Mouse (Mus musculus): ENCODE measurements around the gene Cntnap2. TPM values are rescaled to one million over a fixed set of nuclear protein-coding genes. Genes with fewer than 3 reads are reported as not detected.
"Not testable (repeated sequence)": the region's sequence is repeated elsewhere in the genome, so short reads cannot be mapped to it uniquely, and the experiment has no call there.

The Cntnap2 gene
- total RNA-seq, 2 experiments from 2014 or later, result 14.9 to 17.7 TPM

- DNase-seq, result no peak
Observed at GRCm38 (mm10) chr6:47244642-47245041, 2185.5 kb downstream of the Cntnap2 start.

GRCm38 (mm10) chr6:47255270-47255669, 2196.1 kb downstream of the Cntnap2 start:
- DNase-seq, result no peak

- DNase-seq, result no peak
Observed at GRCm38 (mm10) chr6:47256227-47256887, 2197.2 kb downstream of the Cntnap2 start.

GRCm38 (mm10) chr6:47256918-47257506, 2197.9 kb downstream of the Cntnap2 start:
- DNase-seq, result no peak

GRCm38 (mm10) chr6:47259626-47260114, 2200.5 kb downstream of the Cntnap2 start:
- no peak for DNase-seq

- DNase-seq, result no peak
Observed at GRCm38 (mm10) chr6:47267236-47267635, 2208.1 kb downstream of the Cntnap2 start.

GRCm38 (mm10) chr6:47269455-47269854, 2210.3 kb downstream of the Cntnap2 start:
- no peak for DNase-seq

GRCm38 (mm10) chr6:47271576-47271975, 2212.4 kb downstream of the Cntnap2 start:
- no peak for DNase-seq

- DNase-seq, result no peak
Observed at GRCm38 (mm10) chr6:47272606-47273575, 2213.7 kb downstream of the Cntnap2 start.

- DNase-seq, result no peak
Observed at GRCm38 (mm10) chr6:47275065-47275464, 2215.9 kb downstream of the Cntnap2 start.

- no peak for DNase-seq
Observed at GRCm38 (mm10) chr6:47279183-47279582, 2220.0 kb downstream of the Cntnap2 start.

GRCm38 (mm10) chr6:47281584-47281983, 2222.4 kb downstream of the Cntnap2 start:
- no peak for DNase-seq

GRCm38 (mm10) chr6:47284794-47285193, 2225.6 kb downstream of the Cntnap2 start:
- DNase-seq, result no peak

- DNase-seq, result no peak
Observed at GRCm38 (mm10) chr6:47285742-47286141, 2226.6 kb downstream of the Cntnap2 start.

GRCm38 (mm10) chr6:47286247-47286967, 2227.2 kb downstream of the Cntnap2 start:
- not testable (repeated sequence) for DNase-seq

GRCm38 (mm10) chr6:47287722-47288121, 2228.6 kb downstream of the Cntnap2 start:
- DNase-seq, result no peak

- no peak for DNase-seq
Observed at GRCm38 (mm10) chr6:47291973-47292372, 2232.8 kb downstream of the Cntnap2 start.

GRCm38 (mm10) chr6:47292437-47292836, 2233.3 kb downstream of the Cntnap2 start:
- DNase-seq, result no peak

GRCm38 (mm10) chr6:47294433-47294832, 2235.3 kb downstream of the Cntnap2 start:
- DNase-seq, result no peak

- peak; percentile 11 for DNase-seq
Observed at GRCm38 (mm10) chr6:47304848-47305490, 2245.8 kb downstream of the Cntnap2 start.

- DNase-seq, result no peak
Observed at GRCm38 (mm10) chr6:47306065-47306798, 2247.1 kb downstream of the Cntnap2 start.

Data from gastrocnemius, postnatal 10 days (tissue).